Mouse (Mus musculus) liver, embryonic 13.5 days (tissue): ENCODE measurements around the gene Synj1. TPM values are rescaled to one million over a fixed set of nuclear protein-coding genes. Genes with fewer than 3 reads are reported as not detected.

Experiments used
- ATAC-seq: fragments of 200-750 bp; cut with Nextera tagmentation; 2 replicates; pipeline ENCODE4 v1.8.0; 2017; ENCODE audit warnings: low read depth, mild to moderate bottlenecking, moderate number of reproducible peaks, moderate library complexity
- DNase-seq: peaks from one replicate; pipeline ENCODE4 v3.0.0; 2022
- H3K27ac ChIP-seq: fragments of 300-500 bp; sonication (generic); 2 replicates; pipeline ENCODE4 v1.5.1; 2015; ENCODE audit warnings: moderate library complexity, mild to moderate bottlenecking, inconsistent platforms
- H3K27me3 ChIP-seq: fragments of 300-500 bp; sonication (generic); 2 replicates; pipeline ENCODE4 v1.6.1; 2015; ENCODE audit warnings: mild to moderate bottlenecking, inconsistent platforms
- H3K36me3 ChIP-seq: fragments of 300-500 bp; sonication (generic); 2 replicates; pipeline ENCODE4 v1.6.1; 2015; ENCODE audit warnings: mild to moderate bottlenecking, inconsistent platforms
- H3K4me1 ChIP-seq: fragments of 300-500 bp; sonication (generic); replicated peaks from 2 replicates; pipeline ENCODE4 v1.6.1; 2015; ENCODE audit warnings: inconsistent platforms
- H3K4me2 ChIP-seq: fragments of 300-500 bp; sonication (generic); 2 replicates; pipeline ENCODE4 v1.6.1; 2015; ENCODE audit warnings: inconsistent platforms, mild to moderate bottlenecking, moderate library complexity
- H3K4me3 ChIP-seq: fragments of 300-500 bp; sonication (generic); replicated peaks from 2 replicates; pipeline ENCODE4 v1.5.1; 2015; ENCODE audit warnings: mild to moderate bottlenecking, inconsistent platforms
- H3K9ac ChIP-seq: fragments of 300-500 bp; sonication (generic); 2 replicates; pipeline ENCODE4 v1.6.1; 2015; ENCODE audit warnings: mild to moderate bottlenecking, inconsistent platforms
- H3K9me3 ChIP-seq: fragments of 300-500 bp; sonication (generic); replicated peaks from 2 replicates; pipeline ENCODE4 v1.6.1; 2016; ENCODE audit warnings: inconsistent platforms
- WGBS: fragments of 180-500 bp; shearing (Covaris S2); methylation state at CpG from one replicate; pipeline ENCODE4 v1.1.7; 2015; ENCODE audit not compliant: insufficient replicate concordance; 5-methylcytosine and 5-hydroxymethylcytosine counted together
- polyA plus RNA-seq: library from polyadenylated mRNA; unstranded; fragments of >200 nt; fragmentation: Nextera tagmentation; extraction: Ambion mirVana; gene quantifications from 2 replicates; pipeline ENCODE4 v1.2.1, GENCODE M21; 2015

Synj1 gene
- polyA plus RNA-seq, 1 experiment from 2014 or later: 13.0 TPM

DNA sequence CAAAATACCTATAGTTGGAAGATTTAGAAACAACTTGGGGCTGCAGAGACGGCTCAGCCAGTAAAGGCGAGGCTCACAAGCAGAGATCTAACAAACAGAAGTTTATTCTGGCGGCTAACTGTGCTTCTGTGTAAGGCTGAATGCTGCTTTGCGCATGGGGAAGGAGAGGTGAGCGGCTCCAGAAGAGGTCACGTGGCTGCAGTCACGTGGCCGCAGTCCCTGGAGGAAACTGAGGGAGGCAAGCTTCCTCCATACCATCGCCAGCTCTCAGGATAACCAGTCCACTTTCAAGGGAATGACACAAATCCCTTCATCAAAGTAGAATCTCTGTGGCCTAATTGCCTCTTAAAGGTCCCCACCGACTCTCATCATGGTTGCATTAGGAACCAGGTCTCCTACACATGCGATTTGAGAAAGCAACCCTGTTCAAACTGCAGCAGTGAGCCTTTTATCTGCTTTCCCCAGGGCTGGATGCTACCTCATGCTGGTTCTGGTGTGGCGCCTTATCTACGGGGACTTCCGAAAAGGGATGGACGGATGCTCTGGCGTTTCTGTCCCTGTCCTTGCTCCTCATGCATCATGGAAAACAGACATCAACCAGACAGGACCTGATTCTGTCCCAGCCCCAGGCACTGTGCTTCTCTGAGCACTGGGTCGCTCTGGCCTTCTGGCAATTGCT, 100.1 kb downstream of the Synj1 start:
- Histone ChIP-seq H3K27me3 (peaks cover 9% of the 10 kb centered on the region; the same call in 1 of the 2 replicates), H3K4me1 (no peaks in the 10 kb centered on the region), H3K4me3 (no peak overlapping the region), H3K4me2 (no peak overlapping the region), H3K9ac (no peak overlapping the region), H3K36me3 (no peaks in the 10 kb centered on the region), H3K9me3 (no peaks in the 10 kb centered on the region), H3K27ac (no peak overlapping the region)
- no peak for DNase-seq
- WGBS: 54% methylated on average over 17 of the region's 17 CpGs
- no peak for ATAC-seq

- Histone ChIP-seq H3K27ac (no peak overlapping the region), H3K9ac (no peak overlapping the region), H3K4me1 (no peaks in the 10 kb centered on the region), H3K4me3 (no peak overlapping the region), H3K4me2 (no peak overlapping the region), H3K9me3 (no peaks in the 10 kb centered on the region), H3K27me3 (peaks cover 7% of the 10 kb centered on the region), H3K36me3 (no peaks in the 10 kb centered on the region)
- DNase-seq (no peak), ATAC-seq (no peak)
- 40% methylated on average over 7 of the region's 7 CpGs for WGBS
Observed at GRCm38 (mm10) chr16:90907250-90907649, 103.9 kb downstream of the Synj1 start.

- 39% methylated on average over 5 of the region's 5 CpGs for WGBS
Observed at GRCm38 (mm10) chr16:90903300-90903699, 107.8 kb downstream of the Synj1 start.

GRCm38 (mm10) chr16:90901364-90901763, 109.7 kb downstream of the Synj1 start:
- no peaks in the 10 kb centered on the region for H3K4me1 ChIP-seq
- H3K27me3 ChIP-seq: peaks cover 4% of the 10 kb centered on the region
- H3K27ac ChIP-seq: no peak overlapping the region
- H3K9ac ChIP-seq: no peak overlapping the region
- H3K36me3 ChIP-seq: no peaks in the 10 kb centered on the region
- no peak overlapping the region for H3K4me3 ChIP-seq
- ATAC-seq (no peak), DNase-seq (no peak)
- 42% methylated on average over 4 of the region's 4 CpGs for WGBS
- no peak overlapping the region for H3K4me2 ChIP-seq
- H3K9me3 ChIP-seq: no peaks in the 10 kb centered on the region

More at GRCm38 (mm10) chr16:90903300-90903699, 107.8 kb downstream of the Synj1 start:
- ATAC-seq: no peak
- Histone ChIP-seq H3K27ac (no peak overlapping the region), H3K4me2 (no peak overlapping the region), H3K27me3 (peaks cover 4% of the 10 kb centered on the region), H3K4me1 (no peaks in the 10 kb centered on the region), H3K4me3 (no peak overlapping the region), H3K36me3 (no peaks in the 10 kb centered on the region), H3K9ac (no peak overlapping the region), H3K9me3 (no peaks in the 10 kb centered on the region)
- no peak for DNase-seq

DNA sequence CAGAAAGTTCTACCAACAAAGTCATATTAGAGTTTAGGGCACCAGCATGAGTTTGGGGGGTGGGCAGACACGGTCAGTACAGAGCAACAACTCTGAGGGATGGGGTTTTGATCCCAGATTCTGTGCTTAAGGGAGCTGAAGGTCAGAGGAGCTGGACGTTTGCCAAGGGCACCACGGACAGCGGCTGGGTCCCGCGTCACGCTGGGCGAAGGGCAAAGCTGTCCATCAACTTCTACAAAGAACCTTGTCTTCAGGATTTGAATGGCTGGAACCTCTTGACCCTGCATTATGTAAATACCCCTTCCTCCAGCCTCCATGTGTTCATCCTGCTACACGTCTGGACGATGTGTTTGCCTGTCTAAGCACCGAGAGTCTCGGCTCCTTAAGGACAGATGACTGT, 111.6 kb downstream of the Synj1 start:
- Histone ChIP-seq H3K4me2 (no peak overlapping the region), H3K36me3 (no peaks in the 10 kb centered on the region), H3K27ac (no peak overlapping the region), H3K9me3 (no peaks in the 10 kb centered on the region), H3K9ac (no peak overlapping the region), H3K27me3 (peaks cover 4% of the 10 kb centered on the region), H3K4me3 (no peak overlapping the region), H3K4me1 (no peaks in the 10 kb centered on the region)
- DNase-seq (no peak), ATAC-seq (no peak)
- 64% methylated on average over 12 of the region's 12 CpGs for WGBS

GRCm38 (mm10) chr16:90897651-90898050, 113.5 kb downstream of the Synj1 start:
- Histone ChIP-seq H3K4me2 (no peak overlapping the region), H3K9me3 (no peaks in the 10 kb centered on the region), H3K27ac (no peak overlapping the region), H3K36me3 (no peaks in the 10 kb centered on the region), H3K9ac (no peak overlapping the region), H3K27me3 (0 out of 2 replicates have a peak, but pooled peaks cover 6% of the 10 kb centered on the region), H3K4me3 (no peak overlapping the region), H3K4me1 (no peaks in the 10 kb centered on the region)
- DNase-seq: no peak
- ATAC-seq: no peak
- 70% methylated on average over 3 of the region's 3 CpGs for WGBS

- Histone ChIP-seq H3K36me3 (no peaks in the 10 kb centered on the region), H3K27ac (no peak overlapping the region), H3K4me3 (no peak overlapping the region), H3K9me3 (no peaks in the 10 kb centered on the region), H3K4me1 (no peaks in the 10 kb centered on the region), H3K9ac (no peak overlapping the region), H3K27me3 (0 out of 2 replicates have a peak, but pooled peaks cover 11% of the 10 kb centered on the region), H3K4me2 (no peak overlapping the region)
- ATAC-seq: no peak
- no peak for DNase-seq
- WGBS: 55% methylated on average over 9 of the region's 9 CpGs
Observed at GRCm38 (mm10) chr16:90893792-90894191, 117.3 kb downstream of the Synj1 start.

GRCm38 (mm10) chr16:90893019-90893418, 118.1 kb downstream of the Synj1 start:
- no peaks in the 10 kb centered on the region for H3K4me1 ChIP-seq
- WGBS: 61% methylated on average over 7 of the region's 7 CpGs
- H3K9ac ChIP-seq: no peak overlapping the region
- H3K9me3 ChIP-seq: no peaks in the 10 kb centered on the region; the same call in 1 of the 2 replicates
- H3K4me3 ChIP-seq: no peak overlapping the region
- DNase-seq: no peak
- no peak overlapping the region for H3K27ac ChIP-seq
- ATAC-seq: no peak
- 0 out of 2 replicates have a peak, but pooled peaks cover 11% of the 10 kb centered on the region for H3K27me3 ChIP-seq
- H3K4me2 ChIP-seq: no peak overlapping the region
- no peaks in the 10 kb centered on the region for H3K36me3 ChIP-seq

DNA sequence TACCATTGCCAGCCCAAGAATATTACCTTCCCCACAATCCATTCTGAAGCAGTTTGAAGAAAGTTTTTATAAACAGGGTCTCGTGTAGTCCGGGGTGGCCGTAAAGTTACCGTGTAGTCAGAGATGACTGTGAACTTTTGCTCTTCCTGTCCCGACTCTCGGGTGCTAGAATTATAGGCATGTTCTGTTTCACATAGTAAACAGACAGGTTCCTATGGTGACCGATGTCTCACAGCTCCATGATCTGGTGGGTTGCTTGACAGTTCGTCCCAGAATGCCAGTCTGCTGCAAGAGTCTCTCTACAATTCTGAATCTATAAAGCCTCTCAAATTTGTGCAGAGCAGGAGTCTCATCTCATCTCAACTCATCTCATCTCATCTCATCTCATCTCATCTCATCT, 119.0 kb downstream of the Synj1 start:
- WGBS: 54% methylated on average over 8 of the region's 8 CpGs
- Histone ChIP-seq H3K36me3 (no peaks in the 10 kb centered on the region), H3K27ac (no peak overlapping the region), H3K9ac (no peak overlapping the region), H3K4me2 (no peak overlapping the region), H3K4me3 (no peak overlapping the region), H3K9me3 (no peaks in the 10 kb centered on the region; the same call in 1 of the 2 replicates), H3K27me3 (0 out of 2 replicates have a peak, but pooled peaks cover 11% of the 10 kb centered on the region), H3K4me1 (no peaks in the 10 kb centered on the region)
- ATAC-seq (no peak), DNase-seq (no peak)

DNA sequence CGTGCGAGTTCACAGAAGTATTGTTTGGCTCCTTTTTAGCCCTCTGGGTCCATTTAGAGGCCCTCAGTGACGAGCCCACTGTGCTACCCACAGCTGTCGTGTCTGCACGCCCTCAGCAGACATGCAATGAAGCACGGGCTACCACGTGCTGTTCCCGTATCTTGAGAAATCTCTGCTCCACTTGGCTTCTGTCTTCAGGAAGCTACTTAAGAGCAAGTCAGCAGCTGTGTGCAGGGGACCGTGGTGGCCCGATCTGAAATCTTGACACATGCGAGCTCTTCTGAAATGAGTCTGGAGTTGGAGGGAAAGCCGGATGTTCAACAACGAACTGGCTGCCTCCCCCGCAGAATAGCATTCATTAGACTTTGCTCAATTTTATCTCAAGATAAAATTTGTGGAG, 119.5 kb downstream of the Synj1 start:
- WGBS: 64% methylated on average over 14 of the region's 14 CpGs
- Histone ChIP-seq H3K27ac (no peak overlapping the region), H3K9ac (no peak overlapping the region), H3K27me3 (0 out of 2 replicates have a peak, but pooled peaks cover 11% of the 10 kb centered on the region), H3K4me2 (no peak overlapping the region), H3K36me3 (no peaks in the 10 kb centered on the region), H3K4me1 (no peaks in the 10 kb centered on the region), H3K4me3 (no peak overlapping the region), H3K9me3 (no peaks in the 10 kb centered on the region; the same call in 1 of the 2 replicates)
- ATAC-seq: no peak
- no peak for DNase-seq

- H3K27ac ChIP-seq: no peak overlapping the region
- H3K27me3 ChIP-seq: 0 out of 2 replicates have a peak, but pooled peaks cover 11% of the 10 kb centered on the region
- no peak overlapping the region for H3K4me3 ChIP-seq
- no peak for ATAC-seq
- DNase-seq: no peak
- 74% methylated on average over 9 of the region's 9 CpGs for WGBS
- H3K4me2 ChIP-seq: no peak overlapping the region
- H3K9ac ChIP-seq: no peak overlapping the region
- no peaks in the 10 kb centered on the region for H3K36me3 ChIP-seq
- 0 out of 2 replicates have a peak, but pooled peaks cover 3% of the 10 kb centered on the region for H3K4me1 ChIP-seq
- no peaks in the 10 kb centered on the region; the same call in 1 of the 2 replicates for H3K9me3 ChIP-seq
Observed at GRCm38 (mm10) chr16:90890683-90891082, 120.4 kb downstream of the Synj1 start.
